Mouse (Mus musculus): ENCODE results near the gene Ksr1. TPM values are rescaled to one million over a fixed set of nuclear protein-coding genes. Genes with fewer than 3 reads are reported as not detected.

Ksr1 gene
- polyA plus RNA-seq, 1 experiment from 2014 or later: 3.8 TPM

DNA sequence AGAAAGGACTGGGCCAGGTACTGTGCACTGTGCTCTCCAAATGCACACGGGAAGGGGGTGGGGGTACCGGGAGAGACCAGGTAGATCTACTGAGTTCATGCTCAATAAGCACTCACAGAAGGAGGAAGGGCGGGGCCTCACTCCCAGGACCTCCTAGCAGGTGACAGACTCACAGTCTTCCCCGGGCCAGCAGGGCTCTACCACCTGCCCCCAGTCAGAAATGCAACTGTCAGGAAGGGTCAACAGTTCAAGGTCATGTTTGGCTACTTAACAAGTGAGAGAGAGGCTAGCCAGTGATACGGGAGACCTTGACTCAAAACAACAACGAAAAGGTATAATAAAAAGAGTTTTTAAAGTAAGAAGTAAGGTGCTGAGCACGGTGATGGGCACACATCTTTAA, 18.0 kb downstream of the Ksr1 start:
- H3K9me3 ChIP-seq (ENCODE audit: control insufficient read depth, low read depth, low read length): no peaks in the 10 kb centered on the region
- H3K4me3 ChIP-seq (ENCODE audit: low read depth, low read length): no peak overlapping the region
- ATAC-seq (ENCODE audit: insufficient number of reproducible peaks, insufficient read depth, low FRiP score, low read depth): no peak
- H3K9ac ChIP-seq (replicated peaks; ENCODE audit: low read depth, low read length): no peak overlapping the region
- H3K4me2 ChIP-seq (replicated peaks; ENCODE audit: low read depth, low read length): no peak overlapping the region
- H3K36me3 ChIP-seq (ENCODE audit: control insufficient read depth, insufficient read depth, low read length): no peaks in the 10 kb centered on the region
- no peak overlapping the region for H3K27ac ChIP-seq (ENCODE audit: low read length)
- WGBS: 87% methylated on average over 7 of the region's 7 CpGs
- H3K27me3 ChIP-seq (ENCODE audit: control insufficient read depth, insufficient read depth, low read length): no peaks in the 10 kb centered on the region
- H3K4me1 ChIP-seq (ENCODE audit: control insufficient read depth, insufficient read depth, low read length): no peaks in the 10 kb centered on the region

DNA sequence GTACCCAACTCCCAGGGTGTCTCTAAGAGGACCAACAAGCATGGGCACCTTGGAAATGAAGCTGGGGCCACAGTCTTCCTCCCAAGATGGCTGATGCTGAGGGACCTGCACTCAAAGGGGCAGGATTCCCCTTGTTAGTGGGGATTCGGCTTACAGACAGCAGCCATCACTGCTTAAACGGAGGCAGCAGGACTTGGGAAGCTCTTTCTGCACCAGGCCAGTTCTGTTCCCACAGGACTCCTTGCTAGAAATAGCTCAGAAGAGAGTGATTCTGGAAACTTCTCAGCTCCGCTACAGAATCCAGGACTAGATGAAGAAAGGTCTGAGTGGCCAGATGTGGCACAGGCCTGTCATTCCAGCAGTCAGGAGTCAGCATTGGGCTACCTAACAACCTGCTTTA, 19.2 kb downstream of the Ksr1 start:
- no peak overlapping the region for H3K4me2 ChIP-seq (replicated peaks; ENCODE audit: low read depth, low read length)
- H3K9ac ChIP-seq (replicated peaks; ENCODE audit: low read depth, low read length): no peak overlapping the region
- H3K4me1 ChIP-seq (ENCODE audit: control insufficient read depth, insufficient read depth, low read length): no peaks in the 10 kb centered on the region
- no peak overlapping the region for H3K4me3 ChIP-seq (ENCODE audit: low read depth, low read length)
- no peaks in the 10 kb centered on the region for H3K27me3 ChIP-seq (ENCODE audit: control insufficient read depth, insufficient read depth, low read length)
- WGBS: 85% methylated on average over 3 of the region's 3 CpGs
- no peaks in the 10 kb centered on the region for H3K9me3 ChIP-seq (ENCODE audit: control insufficient read depth, low read depth, low read length)
- H3K27ac ChIP-seq (ENCODE audit: low read length): no peak overlapping the region
- no peak for ATAC-seq (ENCODE audit: insufficient number of reproducible peaks, insufficient read depth, low FRiP score, low read depth)
- H3K36me3 ChIP-seq (ENCODE audit: control insufficient read depth, insufficient read depth, low read length): no peaks in the 10 kb centered on the region

- ATAC-seq (ENCODE audit: insufficient number of reproducible peaks, insufficient read depth, low FRiP score, low read depth): no peak
- Histone ChIP-seq H3K27me3 (ENCODE audit: control insufficient read depth, insufficient read depth, low read length) (no peaks in the 10 kb centered on the region), H3K27ac (ENCODE audit: low read length) (no peak overlapping the region), H3K9ac (replicated peaks; ENCODE audit: low read depth, low read length) (no peak overlapping the region), H3K9me3 (ENCODE audit: control insufficient read depth, low read depth, low read length) (no peaks in the 10 kb centered on the region), H3K36me3 (ENCODE audit: control insufficient read depth, insufficient read depth, low read length) (no peaks in the 10 kb centered on the region), H3K4me3 (ENCODE audit: low read depth, low read length) (no peak overlapping the region), H3K4me2 (replicated peaks; ENCODE audit: low read depth, low read length) (no peak overlapping the region), H3K4me1 (ENCODE audit: control insufficient read depth, insufficient read depth, low read length) (no peaks in the 10 kb centered on the region)
- 70% methylated on average over 8 of the region's 8 CpGs for WGBS
Measured at GRCm38 (mm10) chr11:79125775-79126174, 20.4 kb downstream of the Ksr1 start.

DNA sequence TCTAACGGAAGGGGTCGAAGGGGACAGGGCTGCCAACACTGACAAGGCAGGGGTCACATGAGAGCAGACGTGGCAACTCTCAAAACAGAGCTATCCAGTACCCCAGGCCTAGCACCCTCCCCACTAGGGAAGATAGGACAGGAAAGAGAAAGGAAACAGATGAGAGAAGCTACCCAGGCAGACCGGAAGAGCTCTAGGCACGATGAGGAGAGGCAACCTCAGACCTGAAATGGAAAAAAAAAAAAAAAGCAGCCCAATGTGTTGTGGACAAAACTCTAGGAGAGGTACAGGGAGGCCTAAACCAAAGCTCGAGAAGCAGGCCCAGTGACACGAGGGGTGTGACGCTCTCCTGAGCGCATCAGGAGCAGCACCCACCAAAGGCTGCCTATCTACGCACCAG, 23.7 kb downstream of the Ksr1 start:
- H3K27ac ChIP-seq (ENCODE audit: low read length): no peak overlapping the region
- H3K9me3 ChIP-seq (ENCODE audit: control insufficient read depth, low read depth, low read length): no peaks in the 10 kb centered on the region
- 91% methylated on average over 10 of the region's 10 CpGs for WGBS
- H3K4me2 ChIP-seq (replicated peaks; ENCODE audit: low read depth, low read length): no peak overlapping the region
- H3K36me3 ChIP-seq (ENCODE audit: control insufficient read depth, insufficient read depth, low read length): no peaks in the 10 kb centered on the region
- no peak overlapping the region for H3K9ac ChIP-seq (replicated peaks; ENCODE audit: low read depth, low read length)
- no peaks in the 10 kb centered on the region for H3K4me1 ChIP-seq (ENCODE audit: control insufficient read depth, insufficient read depth, low read length)
- H3K4me3 ChIP-seq (ENCODE audit: low read depth, low read length): no peak overlapping the region
- no peaks in the 10 kb centered on the region for H3K27me3 ChIP-seq (ENCODE audit: control insufficient read depth, insufficient read depth, low read length)
- no peak for ATAC-seq (ENCODE audit: insufficient number of reproducible peaks, insufficient read depth, low FRiP score, low read depth)

DNA sequence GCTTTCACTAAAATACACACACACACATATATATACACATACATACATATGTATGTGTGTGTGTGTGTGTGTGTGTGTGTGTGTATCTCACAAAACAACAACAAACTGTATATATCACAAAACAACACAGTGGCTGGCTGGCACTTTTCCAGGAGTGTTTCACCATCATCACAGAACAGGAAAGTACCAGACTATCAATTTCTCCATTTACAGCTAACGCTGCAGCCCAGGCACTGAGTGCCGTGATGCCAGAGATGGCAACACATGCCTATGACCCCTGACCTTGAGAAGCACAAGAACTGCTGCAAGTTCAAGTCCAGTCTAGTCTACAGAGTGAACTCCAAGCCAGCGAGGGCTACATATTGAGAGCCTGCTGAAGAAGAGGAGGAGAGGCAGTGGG, 26.1 kb downstream of the Ksr1 start:
- no peak for ATAC-seq (ENCODE audit: insufficient number of reproducible peaks, insufficient read depth, low FRiP score, low read depth)
- 69% methylated on average over 3 of the region's 3 CpGs for WGBS
- H3K4me2 ChIP-seq (replicated peaks; ENCODE audit: low read depth, low read length): no peak overlapping the region
- H3K9ac ChIP-seq (replicated peaks; ENCODE audit: low read depth, low read length): no peak overlapping the region
- H3K27me3 ChIP-seq (ENCODE audit: control insufficient read depth, insufficient read depth, low read length): no peaks in the 10 kb centered on the region
- no peak overlapping the region for H3K4me3 ChIP-seq (ENCODE audit: low read depth, low read length)
- H3K9me3 ChIP-seq (ENCODE audit: control insufficient read depth, low read depth, low read length): no peaks in the 10 kb centered on the region
- no peak overlapping the region for H3K27ac ChIP-seq (ENCODE audit: low read length)
- H3K4me1 ChIP-seq (ENCODE audit: control insufficient read depth, insufficient read depth, low read length): no peaks in the 10 kb centered on the region
- no peaks in the 10 kb centered on the region for H3K36me3 ChIP-seq (ENCODE audit: control insufficient read depth, insufficient read depth, low read length)

DNA sequence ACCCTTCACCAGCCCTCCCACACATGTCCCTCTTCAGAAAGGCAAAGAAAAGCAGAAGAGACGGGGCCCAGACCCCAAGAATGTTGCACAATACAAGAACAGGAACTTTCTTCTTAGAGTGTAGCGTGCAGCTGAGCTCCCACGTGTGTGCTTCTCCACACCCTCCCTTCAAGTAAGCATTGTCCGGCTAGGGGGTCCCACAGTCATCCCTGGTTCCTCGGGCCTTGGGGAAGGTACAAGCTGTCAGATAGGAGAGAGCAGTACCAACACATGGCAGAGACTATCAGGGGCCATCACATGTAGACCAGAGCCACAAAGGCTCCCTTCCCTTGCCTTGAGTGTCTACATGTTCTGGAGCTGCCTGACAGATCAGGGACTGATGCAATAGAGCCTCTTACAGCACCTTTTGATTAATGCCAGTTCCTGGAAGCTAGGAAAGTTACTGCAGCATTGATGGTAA, 27.3 kb downstream of the Ksr1 start:
- Histone ChIP-seq H3K27ac (ENCODE audit: low read length) (no peak overlapping the region), H3K4me3 (ENCODE audit: low read depth, low read length) (no peak overlapping the region), H3K36me3 (ENCODE audit: control insufficient read depth, insufficient read depth, low read length) (no peaks in the 10 kb centered on the region), H3K27me3 (ENCODE audit: control insufficient read depth, insufficient read depth, low read length) (no peaks in the 10 kb centered on the region), H3K9me3 (ENCODE audit: control insufficient read depth, low read depth, low read length) (no peaks in the 10 kb centered on the region), H3K9ac (replicated peaks; ENCODE audit: low read depth, low read length) (no peak overlapping the region), H3K4me2 (replicated peaks; ENCODE audit: low read depth, low read length) (no peak overlapping the region), H3K4me1 (ENCODE audit: control insufficient read depth, insufficient read depth, low read length) (no peaks in the 10 kb centered on the region)
- 61% methylated on average over 5 of the region's 5 CpGs for WGBS
- ATAC-seq (ENCODE audit: insufficient number of reproducible peaks, insufficient read depth, low FRiP score, low read depth): no peak

- no peak overlapping the region for H3K4me3 ChIP-seq (ENCODE audit: low read depth, low read length)
- WGBS: 39% methylated on average over 9 of the region's 9 CpGs
- H3K9ac ChIP-seq (replicated peaks; ENCODE audit: low read depth, low read length): no peak overlapping the region
- no peaks in the 10 kb centered on the region for H3K36me3 ChIP-seq (ENCODE audit: control insufficient read depth, insufficient read depth, low read length)
- H3K27me3 ChIP-seq (ENCODE audit: control insufficient read depth, insufficient read depth, low read length): no peaks in the 10 kb centered on the region
- H3K4me1 ChIP-seq (ENCODE audit: control insufficient read depth, insufficient read depth, low read length): 0 out of 2 replicates have a peak, but pooled peaks cover 6% of the 10 kb centered on the region
- no peaks in the 10 kb centered on the region for H3K9me3 ChIP-seq (ENCODE audit: control insufficient read depth, low read depth, low read length)
- no peak overlapping the region for H3K27ac ChIP-seq (ENCODE audit: low read length)
- no peak overlapping the region for H3K4me2 ChIP-seq (replicated peaks; ENCODE audit: low read depth, low read length)
- no peak for ATAC-seq (ENCODE audit: insufficient number of reproducible peaks, insufficient read depth, low FRiP score, low read depth)
Measured at GRCm38 (mm10) chr11:79116665-79117064, 29.5 kb downstream of the Ksr1 start.

GRCm38 (mm10) chr11:79115659-79116058, 30.5 kb downstream of the Ksr1 start:
- Histone ChIP-seq H3K4me2 (replicated peaks; ENCODE audit: low read depth, low read length) (no peak overlapping the region), H3K4me1 (ENCODE audit: control insufficient read depth, insufficient read depth, low read length) (0 out of 2 replicates have a peak, but pooled peaks cover 6% of the 10 kb centered on the region), H3K4me3 (ENCODE audit: low read depth, low read length) (no peak overlapping the region), H3K9ac (replicated peaks; ENCODE audit: low read depth, low read length) (no peak overlapping the region), H3K27ac (ENCODE audit: low read length) (no peak overlapping the region), H3K9me3 (ENCODE audit: control insufficient read depth, low read depth, low read length) (no peaks in the 10 kb centered on the region), H3K36me3 (ENCODE audit: control insufficient read depth, insufficient read depth, low read length) (no peaks in the 10 kb centered on the region), H3K27me3 (ENCODE audit: control insufficient read depth, insufficient read depth, low read length) (no peaks in the 10 kb centered on the region)
- 80% methylated on average over 8 of the region's 8 CpGs for WGBS
- ATAC-seq (ENCODE audit: insufficient number of reproducible peaks, insufficient read depth, low FRiP score, low read depth): no peak

DNA sequence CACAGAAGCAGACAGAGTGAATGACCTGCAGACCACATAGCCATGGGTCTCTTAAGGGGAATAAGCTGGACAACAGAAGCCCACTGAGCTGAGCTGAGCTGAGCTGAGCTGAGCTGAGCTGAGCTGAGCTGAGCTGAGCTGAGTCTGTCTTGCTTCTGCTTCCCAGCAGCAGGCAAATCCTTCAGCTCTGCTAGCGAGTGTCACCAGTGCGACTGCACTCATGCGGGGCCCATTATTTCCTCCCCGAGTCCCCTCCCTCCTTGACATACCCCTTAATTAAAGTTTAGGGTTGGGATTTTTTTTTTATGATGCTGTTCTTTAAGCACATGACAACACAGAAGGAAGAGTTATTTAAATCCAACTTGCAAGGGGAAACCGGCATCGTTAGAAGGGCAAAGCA, 32.1 kb downstream of the Ksr1 start:
- no peak for ATAC-seq (ENCODE audit: insufficient number of reproducible peaks, insufficient read depth, low FRiP score, low read depth)
- no peaks in the 10 kb centered on the region for H3K27me3 ChIP-seq (ENCODE audit: control insufficient read depth, insufficient read depth, low read length)
- H3K4me1 ChIP-seq (ENCODE audit: control insufficient read depth, insufficient read depth, low read length): 0 out of 2 replicates have a peak, but pooled peaks cover 11% of the 10 kb centered on the region
- 79% methylated on average over 6 of the region's 6 CpGs for WGBS
- H3K4me2 ChIP-seq (replicated peaks; ENCODE audit: low read depth, low read length): no peak overlapping the region
- no peaks in the 10 kb centered on the region for H3K36me3 ChIP-seq (ENCODE audit: control insufficient read depth, insufficient read depth, low read length)
- H3K9me3 ChIP-seq (ENCODE audit: control insufficient read depth, low read depth, low read length): no peaks in the 10 kb centered on the region
- H3K9ac ChIP-seq (replicated peaks; ENCODE audit: low read depth, low read length): no peak overlapping the region
- no peak overlapping the region for H3K4me3 ChIP-seq (ENCODE audit: low read depth, low read length)
- no peak overlapping the region for H3K27ac ChIP-seq (ENCODE audit: low read length)

Data from stomach, embryonic 14.5 days (tissue).